Mouse (Mus musculus) forebrain, embryonic 11.5 days (tissue): ENCODE results near the gene Pgam1. TPM values are rescaled to one million over a fixed set of nuclear protein-coding genes. Genes with fewer than 3 reads are reported as not detected.
"Not testable (repeated sequence)": the region's sequence is repeated elsewhere in the genome, so short reads cannot be mapped to it uniquely, and the experiment has no call there.

Experiments used
- ATAC-seq: fragments of 200-750 bp; cut with Nextera tagmentation; replicated peaks from 2 replicates; pipeline ENCODE4 v1.8.0; 2017; ENCODE audit warnings: moderate TSS enrichment; ENCODE audit not compliant: low FRiP score
- DNase-seq: peaks from one replicate; pipeline ENCODE4 v3.0.0-alpha.2; 2017; ENCODE audit warnings: low spot score
- H3K27ac ChIP-seq: fragments of 300-500 bp; sonication (generic); 2 replicates; pipeline ENCODE4 v1.5.1; 2014; ENCODE audit warnings: low read depth, low read length
- H3K27me3 ChIP-seq: fragments of 300-500 bp; sonication (generic); 2 replicates; pipeline ENCODE4 v1.6.1; 2014; ENCODE audit warnings: mild to moderate bottlenecking, low read length, mixed read lengths; ENCODE audit not compliant: control insufficient read depth, insufficient read depth
- H3K36me3 ChIP-seq: fragments of 300-500 bp; sonication (generic); 2 replicates; pipeline ENCODE4 v1.6.1; 2014; ENCODE audit warnings: mild to moderate bottlenecking, low read length, moderate library complexity, mixed read lengths; ENCODE audit not compliant: control insufficient read depth, insufficient read depth
- H3K4me1 ChIP-seq: fragments of 300-500 bp; sonication (generic); replicated peaks from 2 replicates; pipeline ENCODE4 v1.6.1; 2014; ENCODE audit warnings: low read length, mixed read lengths; ENCODE audit not compliant: control insufficient read depth, insufficient read depth
- H3K4me2 ChIP-seq: fragments of 300-500 bp; sonication (generic); 2 replicates; pipeline ENCODE4 v1.6.1; 2014; ENCODE audit warnings: low read depth, mild to moderate bottlenecking, low read length, moderate library complexity, mixed read lengths; ENCODE audit not compliant: severe bottlenecking
- H3K4me3 ChIP-seq: fragments of 300-500 bp; sonication (generic); 2 replicates; pipeline ENCODE4 v1.5.1; 2014; ENCODE audit warnings: low read depth, low read length
- H3K9ac ChIP-seq: fragments of 300-500 bp; sonication (generic); 2 replicates; pipeline ENCODE4 v1.6.1; 2014; ENCODE audit warnings: low read length
- H3K9me3 ChIP-seq: fragments of 300-500 bp; sonication (generic); 2 replicates; pipeline ENCODE4 v1.6.1; 2016; ENCODE audit warnings: low read length, mixed read lengths; ENCODE audit not compliant: control insufficient read depth
- WGBS: fragments of 180-500 bp; shearing (Covaris S2); extraction: QIAGEN DNeasy Blood & Tissue Kit; methylation state at CpG from one replicate; pipeline ENCODE4 v1.1.7; 2014; 5-methylcytosine and 5-hydroxymethylcytosine counted together
- polyA plus RNA-seq: library from polyadenylated mRNA; unstranded; fragments of >200 nt; fragmentation: Nextera tagmentation; extraction: Ambion mirVana; gene quantifications from 2 replicates; pipeline ENCODE4 v1.2.1, GENCODE M21; 2014

Pgam1 gene
- polyA plus RNA-seq = 901 and 961 TPM in 2 replicates

GRCm38 (mm10) chr19:41911178-41912073, at the start of gene Pgam1:
TSS of gene Pgam1 (plus strand) at chr19:41911923.
- no peaks in the 10 kb centered on the region for H3K27me3 ChIP-seq
- H3K9ac ChIP-seq = peak within 1 kb of the TSS; percentile 97
- ATAC-seq (peak; percentile 92), DNase-seq (peak; percentile 100)
- peaks cover 6% of the 10 kb centered on the region; the same call in 1 of the 2 replicates for H3K36me3 ChIP-seq
- H3K4me2 ChIP-seq = peak within 1 kb of the TSS; percentile 60
- peak within 1 kb of the TSS; percentile 96 for H3K4me3 ChIP-seq
- no peaks in the 10 kb centered on the region for H3K9me3 ChIP-seq
- peaks cover 5% of the 10 kb centered on the region for H3K4me1 ChIP-seq
- H3K27ac ChIP-seq = peak within 1 kb of the TSS; percentile 85
- 6% methylated on average over 51 of the region's 54 CpGs for WGBS

- no peak for DNase-seq
- no peak for ATAC-seq
- H3K4me2 ChIP-seq = no peak overlapping the region
- no peaks in the 10 kb centered on the region for H3K27me3 ChIP-seq
- H3K4me1 ChIP-seq = no peaks in the 10 kb centered on the region
- H3K27ac ChIP-seq = no peak overlapping the region
- H3K9ac ChIP-seq = no peak overlapping the region
- H3K4me3 ChIP-seq = no peak overlapping the region
- WGBS = 87% methylated on average over 8 of the region's 8 CpGs
- no peaks in the 10 kb centered on the region; the same call in 1 of the 2 replicates for H3K36me3 ChIP-seq
- no peaks in the 10 kb centered on the region for H3K9me3 ChIP-seq
These were observed 45.0 kb upstream of the Pgam1 start for GRCm38 (mm10) chr19:41866707-41867106.

DNA sequence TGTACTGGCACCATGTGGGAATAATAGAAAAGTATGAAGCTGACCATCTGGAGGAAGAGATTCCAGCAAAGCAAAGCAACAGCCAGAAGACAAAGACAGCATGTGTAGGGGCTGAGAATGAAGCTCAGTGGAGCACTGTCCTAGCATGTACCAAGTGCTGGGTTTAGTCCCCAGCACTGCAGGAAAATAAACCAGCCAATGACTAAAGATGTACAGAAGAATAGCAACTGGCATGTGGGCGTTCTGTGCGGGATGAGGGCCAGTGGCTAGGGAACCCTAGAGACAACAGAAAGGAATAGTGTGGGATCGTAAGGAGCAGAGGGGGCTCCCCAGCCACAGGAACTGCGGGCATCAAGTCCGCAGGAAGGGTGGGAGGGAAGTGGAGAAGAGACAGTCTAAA, 42.4 kb upstream of the Pgam1 start:
- ATAC-seq = no peak
- Histone ChIP-seq H3K4me1 (no peaks in the 10 kb centered on the region), H3K9me3 (no peaks in the 10 kb centered on the region), H3K27ac (no peak overlapping the region), H3K4me3 (no peak overlapping the region), H3K9ac (no peak overlapping the region), H3K27me3 (no peaks in the 10 kb centered on the region), H3K36me3 (no peaks in the 10 kb centered on the region; the same call in 1 of the 2 replicates), H3K4me2 (no peak overlapping the region)
- 91% methylated on average over 5 of the region's 5 CpGs for WGBS
- DNase-seq = no peak

DNA sequence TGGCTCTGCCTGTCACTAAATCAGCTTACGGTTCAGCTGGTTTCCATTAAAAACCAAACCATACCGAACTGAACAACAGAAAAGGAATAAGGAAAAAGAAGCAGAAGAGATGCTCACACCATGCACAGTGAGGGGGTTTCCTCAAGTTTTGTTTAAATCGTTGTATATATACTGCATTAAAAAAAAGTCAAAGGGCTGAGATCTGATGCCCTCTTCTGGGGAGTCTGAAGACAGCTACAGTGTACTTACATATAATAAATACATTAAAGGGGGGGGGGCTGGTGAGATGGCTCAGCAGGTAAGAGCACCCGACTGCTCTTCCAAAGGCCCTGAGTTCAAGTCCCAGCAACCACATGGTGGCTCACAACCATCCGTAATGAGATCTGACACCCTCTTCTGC, 41.8 kb upstream of the Pgam1 start:
- not testable (repeated sequence) for DNase-seq, H3K36me3 ChIP-seq, H3K4me1 ChIP-seq, H3K9me3 ChIP-seq, ATAC-seq, H3K4me2 ChIP-seq, H3K9ac ChIP-seq, H3K4me3 ChIP-seq, H3K27ac ChIP-seq, H3K27me3 ChIP-seq
- WGBS = 89% methylated on average over 5 of the region's 5 CpGs

DNA sequence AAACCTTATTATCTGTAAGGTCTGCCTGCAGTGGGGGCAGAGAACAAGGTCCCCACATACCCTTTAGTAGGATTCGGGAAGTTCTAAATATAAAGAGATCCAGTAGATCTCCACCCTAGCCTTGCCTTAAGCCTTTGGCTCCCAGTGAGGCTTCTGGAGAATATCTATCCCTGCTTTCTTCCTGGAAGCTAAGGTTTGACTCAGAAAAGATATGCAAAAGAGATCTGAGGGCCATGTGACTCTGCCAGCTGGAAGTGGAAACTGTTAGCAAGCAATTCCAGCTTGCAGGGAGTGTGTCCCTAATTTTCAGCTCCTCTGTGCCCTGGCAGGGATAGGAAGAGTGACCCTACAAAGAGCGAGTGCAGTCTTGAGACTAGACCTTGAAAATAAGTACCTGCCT, 39.4 kb upstream of the Pgam1 start:
- no peak for DNase-seq
- no peaks in the 10 kb centered on the region for H3K27me3 ChIP-seq
- no peak overlapping the region for H3K27ac ChIP-seq
- H3K9me3 ChIP-seq = no peaks in the 10 kb centered on the region
- H3K4me2 ChIP-seq = no peak overlapping the region
- H3K4me1 ChIP-seq = no peaks in the 10 kb centered on the region
- no peak for ATAC-seq
- 90% methylated on average over 2 of the region's 2 CpGs for WGBS
- H3K36me3 ChIP-seq = no peaks in the 10 kb centered on the region; the same call in 1 of the 2 replicates
- H3K4me3 ChIP-seq = no peak overlapping the region
- H3K9ac ChIP-seq = no peak overlapping the region

DNA sequence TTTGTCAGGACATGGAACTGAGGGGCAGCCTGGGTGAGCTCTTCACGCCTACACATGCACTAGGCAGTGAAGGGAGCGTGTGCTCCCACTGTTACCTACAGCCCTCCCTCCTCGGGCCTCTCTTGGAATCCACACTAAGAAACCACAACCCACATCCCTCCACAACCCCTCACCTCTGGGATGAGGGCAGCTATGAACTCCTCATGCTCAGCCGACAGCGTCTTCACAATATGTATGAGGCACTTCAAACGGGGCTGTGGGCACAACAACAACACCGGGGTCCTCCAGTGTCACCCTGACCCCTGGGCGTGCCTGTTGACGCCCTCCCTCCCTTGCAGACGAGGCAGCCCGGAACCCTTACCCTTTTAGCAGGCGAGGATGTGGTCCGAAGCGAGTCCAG, 37.4 kb upstream of the Pgam1 start:
- Histone ChIP-seq H3K4me1 (no peaks in the 10 kb centered on the region), H3K36me3 (no peaks in the 10 kb centered on the region; the same call in 1 of the 2 replicates), H3K9me3 (no peaks in the 10 kb centered on the region), H3K4me2 (no peak overlapping the region), H3K4me3 (no peak overlapping the region), H3K9ac (no peak overlapping the region), H3K27me3 (no peaks in the 10 kb centered on the region), H3K27ac (no peak overlapping the region)
- 92% methylated on average over 14 of the region's 14 CpGs for WGBS
- DNase-seq = no peak
- no peak for ATAC-seq

DNA sequence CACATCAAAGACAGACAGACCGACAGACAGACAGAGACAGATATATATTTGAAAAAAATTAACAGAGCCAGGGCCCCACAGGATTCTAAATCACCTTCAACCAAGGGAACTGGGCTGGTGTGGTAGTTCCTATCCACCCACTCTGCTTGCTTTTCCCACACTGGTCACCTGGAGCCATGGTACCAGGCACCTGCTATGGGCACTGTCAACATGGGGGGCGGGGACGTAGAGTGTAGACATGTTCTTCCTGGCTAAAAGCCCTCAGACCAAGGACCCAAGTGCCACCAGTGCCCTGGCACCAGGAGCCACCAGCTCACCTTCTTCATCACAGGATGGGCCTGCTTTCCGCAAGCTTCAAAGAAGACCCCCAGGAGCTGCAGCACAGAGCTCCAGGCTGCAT, 29.9 kb upstream of the Pgam1 start:
- no peaks in the 10 kb centered on the region for H3K4me1 ChIP-seq
- no peak overlapping the region for H3K4me3 ChIP-seq
- WGBS = 98% methylated on average over 4 of the region's 4 CpGs
- ATAC-seq (no peak), DNase-seq (no peak)
- no peak overlapping the region for H3K9ac ChIP-seq
- no peaks in the 10 kb centered on the region for H3K27me3 ChIP-seq
- H3K36me3 ChIP-seq = peaks cover 4% of the 10 kb centered on the region
- H3K27ac ChIP-seq = no peak overlapping the region
- H3K4me2 ChIP-seq = no peak overlapping the region
- H3K9me3 ChIP-seq = no peaks in the 10 kb centered on the region

DNA sequence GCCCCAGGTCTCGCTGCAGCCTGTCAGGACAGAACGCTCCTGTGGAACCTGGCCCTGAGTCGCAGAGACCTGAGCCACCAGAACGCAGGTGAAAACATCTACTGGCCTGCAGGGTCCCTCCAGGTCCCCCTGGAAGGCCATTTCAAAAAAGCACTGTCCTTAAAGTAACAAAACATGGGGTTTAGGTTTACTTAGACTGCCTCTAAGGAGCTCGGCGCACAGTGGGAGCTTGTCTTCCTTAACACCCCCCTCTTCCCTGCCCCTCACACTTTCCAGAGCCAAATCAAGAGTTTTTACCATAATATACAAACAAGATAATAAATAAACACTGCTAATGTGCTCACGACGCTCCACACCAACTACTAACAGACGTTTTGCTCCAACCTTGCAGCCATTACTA, 27.8 kb upstream of the Pgam1 start:
- H3K4me2 ChIP-seq = no peak overlapping the region
- no peaks in the 10 kb centered on the region for H3K4me1 ChIP-seq
- no peak for DNase-seq
- H3K36me3 ChIP-seq = peaks cover 4% of the 10 kb centered on the region
- H3K4me3 ChIP-seq = no peak overlapping the region
- H3K9ac ChIP-seq = no peak overlapping the region
- 96% methylated on average over 9 of the region's 9 CpGs for WGBS
- H3K27ac ChIP-seq = no peak overlapping the region
- H3K27me3 ChIP-seq = no peaks in the 10 kb centered on the region
- no peaks in the 10 kb centered on the region for H3K9me3 ChIP-seq
- ATAC-seq = no peak

DNA sequence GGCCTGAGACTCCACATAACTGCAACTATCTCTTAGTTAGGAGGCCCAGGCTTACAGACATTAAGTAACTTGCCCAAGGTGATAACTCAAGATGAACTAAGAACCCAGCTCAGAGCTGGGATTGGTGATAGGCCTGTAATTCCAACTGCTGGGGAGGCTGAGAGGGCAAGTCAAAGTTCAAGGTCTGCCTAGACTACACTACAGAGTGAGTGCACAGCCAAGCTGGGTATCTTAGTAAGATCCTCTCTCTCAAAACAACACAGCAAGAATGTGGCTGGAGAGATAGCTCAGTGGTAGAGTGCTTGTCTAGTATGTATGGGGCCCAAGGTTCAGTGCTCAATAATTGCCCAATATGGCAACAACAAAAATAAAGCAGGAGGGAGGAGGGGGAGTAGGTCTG, 23.5 kb upstream of the Pgam1 start:
- no peak overlapping the region for H3K4me3 ChIP-seq
- no peak overlapping the region for H3K9ac ChIP-seq
- no peaks in the 10 kb centered on the region for H3K27me3 ChIP-seq
- H3K9me3 ChIP-seq = no peaks in the 10 kb centered on the region
- peaks cover 2% of the 10 kb centered on the region; the same call in 1 of the 2 replicates for H3K36me3 ChIP-seq
- no peak overlapping the region for H3K4me2 ChIP-seq
- DNase-seq (no peak), ATAC-seq (no peak)
- no peak overlapping the region for H3K27ac ChIP-seq
- no peaks in the 10 kb centered on the region for H3K4me1 ChIP-seq
